Mouse (Mus musculus) liver, embryonic 14.5 days (tissue): ENCODE measurements at regions not wholly inside any gene's neighbourhood (a gene's known extent, or its start where the extent isn't known, plus 50 kb on each side); places are given as distances from the start of the nearest gene placed in this dataset.

Experiments used
- ATAC-seq: fragments of 200-750 bp; cut with Nextera tagmentation; 2 replicates; pipeline ENCODE4 v1.8.0; 2017; ENCODE audit warnings: moderate number of reproducible peaks, mild to moderate bottlenecking, moderate library complexity; ENCODE audit not compliant: insufficient read depth
- DNase-seq, 3 experiments: peaks; one replicate each; pipeline ENCODE4 v3.0.0-alpha.2; 2012 to 2013; ENCODE audit warnings: low read depth in 3 of 3, low spot score in 3 of 3
- H3K27ac ChIP-seq: fragments of 300-500 bp; sonication (generic); 2 replicates; pipeline ENCODE4 v1.5.1; 2014; ENCODE audit warnings: moderate library complexity, mild to moderate bottlenecking, control low read depth, inconsistent platforms
- H3K27me3 ChIP-seq: fragments of 300-500 bp; sonication (generic); 2 replicates; pipeline ENCODE4 v1.6.1; 2014; ENCODE audit warnings: mild to moderate bottlenecking, low read length, moderate library complexity; ENCODE audit not compliant: control insufficient read depth, insufficient read depth
- H3K36me3 ChIP-seq: fragments of 300-500 bp; sonication (generic); replicated peaks from 2 replicates; pipeline ENCODE4 v1.6.1; 2014; ENCODE audit warnings: low read depth; ENCODE audit not compliant: control insufficient read depth, insufficient read depth
- H3K4me1 ChIP-seq, 2 experiments: fragments of 200-500 bp in 1 of 2; fragments of 300-500 bp in 1 of 2; sonication (generic) in 1 of 2; replicated peaks; 2 replicates each; pipeline ENCODE4 v1.6.1; 2012 to 2014; ENCODE audit warnings: antibody characterized with exemption in 1 of 2, inconsistent platforms in 1 of 2, low read length in 1 of 2; ENCODE audit not compliant: control insufficient read depth in 2 of 2, insufficient read depth in 2 of 2
- H3K4me2 ChIP-seq: fragments of 300-500 bp; sonication (generic); 2 replicates; pipeline ENCODE4 v1.6.1; 2014; ENCODE audit warnings: low read depth, mild to moderate bottlenecking, control low read depth, moderate library complexity
- H3K4me3 ChIP-seq, 2 experiments: fragments of 200-500 bp in 1 of 2; fragments of 300-500 bp in 1 of 2; sonication (generic) in 1 of 2; 2 replicates each; pipeline ENCODE4 v1.5.1; 2012 to 2014; ENCODE audit warnings: low read depth in 2 of 2, low read length in 2 of 2, mild to moderate bottlenecking in 2 of 2, control low read depth in 1 of 2, inconsistent platforms in 1 of 2, moderate library complexity in 1 of 2; ENCODE audit not compliant: insufficient read depth in 1 of 2
- H3K9ac ChIP-seq: fragments of 300-500 bp; sonication (generic); replicated peaks from 2 replicates; pipeline ENCODE4 v1.6.1; 2014; ENCODE audit warnings: mild to moderate bottlenecking, control low read depth, moderate library complexity
- H3K9me3 ChIP-seq: fragments of 300-500 bp; sonication (generic); 2 replicates; pipeline ENCODE4 v1.6.1; 2016; ENCODE audit warnings: low read length, mixed read lengths; ENCODE audit not compliant: control insufficient read depth
- CTCF ChIP-seq: IDR thresholded peaks from 2 replicates; pipeline ENCODE4 v1.5.1; 2016; ENCODE audit warnings: antibody characterized with exemption, low read depth, control low read depth
- EP300 ChIP-seq: IDR thresholded peaks from 2 replicates; pipeline ENCODE4 v1.6.1; 2016; ENCODE audit warnings: antibody characterized with exemption, low read depth
- WGBS: fragments of 180-500 bp; shearing (Covaris S2); extraction: QIAGEN DNeasy Blood & Tissue Kit; methylation state at CpG from one replicate; pipeline ENCODE4 v1.1.7; 2014; ENCODE audit not compliant: insufficient replicate concordance; 5-methylcytosine and 5-hydroxymethylcytosine counted together

DNA sequence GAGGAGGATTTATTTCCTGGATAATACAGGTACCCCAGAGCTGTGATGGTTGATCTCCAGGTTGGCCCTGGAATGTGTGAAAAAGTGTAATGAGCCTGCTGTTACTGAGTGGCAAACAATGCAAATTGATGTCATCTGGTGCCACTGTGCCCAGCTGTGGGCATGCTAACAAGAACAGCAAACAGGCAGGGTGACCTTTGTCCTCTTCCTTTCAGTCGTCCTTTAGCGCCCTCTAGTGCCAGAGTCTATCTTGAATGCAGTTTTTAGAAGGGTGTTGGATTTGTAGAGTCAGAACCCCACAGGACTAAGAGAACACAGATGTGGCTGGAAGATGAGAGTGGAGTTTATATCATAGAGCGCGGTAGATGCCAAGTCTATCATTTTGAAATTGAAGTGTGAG, 164.3 kb downstream of the Sdhaf3 start:
- WGBS: 25% methylated on average over 4 of the region's 4 CpGs
- ATAC-seq: no peak
- Histone ChIP-seq H3K4me2 (no peak overlapping the region), H3K9ac (no peak overlapping the region), H3K27me3 (no peaks in the 10 kb centered on the region), H3K4me1 (no peaks in the 10 kb centered on the region), H3K4me3 (no peak overlapping the region), H3K36me3 (no peaks in the 10 kb centered on the region), H3K9me3 (no peaks in the 10 kb centered on the region), H3K27ac (no peak overlapping the region)
- peak in 2 of 3 experiments; percentile 11 to 13 for DNase-seq
- TF ChIP-seq EP300: no peak
- peak; percentile 53 for TF ChIP-seq CTCF

DNA sequence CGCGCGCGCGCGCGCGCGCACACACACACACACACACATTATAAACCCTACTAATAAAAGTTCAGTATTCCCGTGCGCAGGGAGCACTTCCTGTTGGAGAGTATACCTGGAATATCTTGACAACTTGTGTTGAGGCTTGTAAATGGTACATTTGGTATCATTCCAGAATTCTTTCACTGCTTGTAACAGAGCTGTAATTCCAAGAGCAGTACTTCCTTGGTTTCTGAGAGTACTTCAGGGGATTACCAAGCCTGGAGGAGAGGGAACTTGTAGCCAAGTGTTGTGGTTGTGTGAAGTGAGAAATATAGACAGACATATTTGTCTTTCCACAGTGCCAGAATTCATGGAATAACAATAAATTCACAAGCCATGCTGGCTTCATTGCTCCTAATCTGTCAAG, 177.2 kb downstream of the Sdhaf3 start:
- H3K9ac ChIP-seq: no peak overlapping the region
- no peak overlapping the region for H3K4me2 ChIP-seq
- H3K27ac ChIP-seq: no peak overlapping the region
- ATAC-seq (no peak), DNase-seq (no peak)
- 72% methylated on average over 11 of the region's 11 CpGs for whole genome bisulfite sequencing
- H3K9me3 ChIP-seq: no peaks in the 10 kb centered on the region
- TF ChIP-seq EP300 (no peak), CTCF (no peak)
- no peaks in the 10 kb centered on the region for H3K27me3 ChIP-seq
- no peak overlapping the region for H3K4me3 ChIP-seq
- H3K36me3 ChIP-seq: no peaks in the 10 kb centered on the region
- H3K4me1 ChIP-seq: no peaks in the 10 kb centered on the region

DNA sequence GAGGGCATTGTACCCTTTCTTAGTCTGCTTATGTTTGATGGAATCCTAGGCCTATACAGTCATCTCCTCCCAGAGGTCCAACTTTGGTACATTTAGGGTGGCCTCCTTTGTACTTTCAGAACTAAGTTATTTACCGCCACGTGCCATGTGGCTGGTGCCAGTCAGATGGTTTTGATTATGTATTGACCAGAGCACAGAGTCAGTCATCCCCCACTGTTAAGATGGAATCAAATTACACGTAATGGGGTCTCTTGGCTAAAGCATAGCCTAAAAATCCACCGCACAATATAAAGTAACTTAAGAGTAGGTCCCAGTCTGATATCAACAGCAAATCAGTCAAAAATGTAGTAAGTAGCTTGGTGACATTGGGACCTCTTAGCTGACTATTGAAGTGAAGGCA, 178.3 kb downstream of the Sdhaf3 start:
- H3K4me3 ChIP-seq: no peak overlapping the region
- WGBS: 75% methylated on average over 4 of the region's 4 CpGs
- H3K4me2 ChIP-seq: no peak overlapping the region
- H3K9ac ChIP-seq: no peak overlapping the region
- H3K4me1 ChIP-seq: no peaks in the 10 kb centered on the region
- TF ChIP-seq EP300 (no peak), CTCF (no peak)
- ATAC-seq (no peak), DNase-seq (no peak)
- no peak overlapping the region for H3K27ac ChIP-seq
- no peaks in the 10 kb centered on the region for H3K36me3 ChIP-seq
- no peaks in the 10 kb centered on the region for H3K9me3 ChIP-seq
- no peaks in the 10 kb centered on the region for H3K27me3 ChIP-seq

DNA sequence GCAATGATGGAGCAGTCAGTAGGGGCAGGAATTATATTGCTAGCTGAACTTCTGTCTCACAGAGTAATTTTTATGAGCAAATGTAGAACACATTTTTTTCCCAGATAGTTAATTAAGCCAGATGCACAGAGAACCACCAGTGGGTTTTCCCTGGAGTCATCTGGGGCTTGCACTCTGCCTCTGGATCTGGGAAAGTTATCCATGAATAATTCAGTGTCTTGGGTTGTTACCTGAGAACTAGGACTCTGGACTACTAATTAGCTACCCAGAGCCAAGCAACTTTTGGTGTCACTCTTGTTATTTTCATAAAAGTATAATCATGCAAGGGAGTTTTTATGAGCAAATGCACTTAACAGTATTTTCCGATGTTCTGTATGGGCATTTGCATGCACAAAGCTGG, 179.1 kb downstream of the Sdhaf3 start:
- Histone ChIP-seq H3K9ac (no peak overlapping the region), H3K27me3 (no peaks in the 10 kb centered on the region), H3K4me2 (no peak overlapping the region), H3K9me3 (no peaks in the 10 kb centered on the region), H3K4me1 (no peaks in the 10 kb centered on the region), H3K4me3 (no peak overlapping the region), H3K27ac (no peak overlapping the region), H3K36me3 (no peaks in the 10 kb centered on the region)
- ATAC-seq (no peak), DNase-seq (no peak)
- 72% methylated on average over 1 of the region's 1 CpGs for WGBS
- TF ChIP-seq CTCF (no peak), EP300 (no peak)

DNA sequence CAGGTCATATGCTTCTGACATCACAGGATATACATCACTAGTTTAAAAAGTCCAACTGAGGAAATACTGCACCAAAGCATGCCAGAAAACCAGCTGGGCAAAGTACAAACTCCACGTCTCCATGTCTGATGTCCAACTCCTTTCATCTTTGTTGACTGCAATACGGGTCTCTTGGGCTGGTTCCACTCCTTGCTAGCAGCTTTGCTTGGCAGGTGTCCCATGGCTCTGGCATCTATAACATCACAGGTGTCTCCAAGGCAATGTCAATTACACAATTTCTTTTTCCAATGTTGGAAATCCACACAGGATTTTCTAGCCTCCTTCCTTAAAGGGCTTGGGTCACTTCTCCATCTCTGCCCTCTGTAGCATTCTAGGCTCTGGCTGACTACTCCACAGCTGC, 225.9 kb downstream of the Sdhaf3 start:
- Histone ChIP-seq H3K36me3 (no peaks in the 10 kb centered on the region), H3K9me3 (no peaks in the 10 kb centered on the region), H3K27ac (no peak overlapping the region), H3K4me3 (no peak overlapping the region), H3K27me3 (no peaks in the 10 kb centered on the region), H3K9ac (no peak overlapping the region), H3K4me1 (no peaks in the 10 kb centered on the region), H3K4me2 (no peak overlapping the region)
- 57% methylated on average over 2 of the region's 2 CpGs for WGBS
- DNase-seq: no peak
- TF ChIP-seq CTCF: no peak
- no peak for ATAC-seq

DNA sequence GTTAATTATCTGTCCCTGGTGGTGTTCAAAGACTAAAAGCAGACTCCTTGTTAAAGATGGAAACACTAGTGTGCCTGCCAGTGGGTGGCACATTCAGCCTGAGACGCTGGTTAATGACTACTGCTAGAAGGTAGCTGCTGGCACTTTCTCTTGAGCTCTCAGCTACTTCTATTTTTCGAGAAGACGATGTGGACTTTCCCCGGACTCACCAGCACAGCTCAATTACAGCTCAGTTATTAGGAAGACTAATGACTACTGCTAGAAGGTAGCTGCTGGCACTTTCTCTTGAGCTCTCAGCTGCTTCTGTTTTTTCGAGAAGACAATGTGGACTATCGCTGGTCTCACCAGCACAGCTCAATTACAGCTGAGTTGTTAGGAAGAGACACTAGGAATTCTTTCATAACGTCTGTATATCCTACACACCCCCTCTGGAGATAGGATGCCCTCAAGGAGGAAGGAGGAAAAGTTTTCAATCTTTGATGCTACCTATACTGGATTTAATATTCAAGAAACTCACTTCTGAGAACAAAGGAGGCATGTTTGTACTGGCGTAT, 243.3 kb downstream of the Sdhaf3 start:
- WGBS: 56% methylated on average over 8 of the region's 8 CpGs
- no peak overlapping the region for H3K4me3 ChIP-seq
- no peaks in the 10 kb centered on the region for H3K4me1 ChIP-seq
- no peaks in the 10 kb centered on the region for H3K9me3 ChIP-seq
- ATAC-seq: no peak
- no peak overlapping the region for H3K9ac ChIP-seq
- H3K4me2 ChIP-seq: no peak overlapping the region
- DNase-seq: no peak
- no peak for TF ChIP-seq CTCF
- no peak for TF ChIP-seq EP300
- no peak overlapping the region for H3K27ac ChIP-seq
- H3K27me3 ChIP-seq: no peaks in the 10 kb centered on the region
- no peaks in the 10 kb centered on the region for H3K36me3 ChIP-seq
